Mouse (Mus musculus) megakaryocyte, embryonic 14.5 days (primary cell): Measurements from ENCODE around the gene Gm42791.

ENCODE experiments used
- FLI1 ChIP-seq: IDR thresholded peaks from 2 replicates; pipeline ENCODE4 v1.6.1; 2012; ENCODE audit warnings: low read length, inconsistent platforms, mixed read lengths
- GATA1 ChIP-seq: IDR thresholded peaks from 3 replicates; pipeline ENCODE4 v1.6.1; 2012; ENCODE audit warnings: mixed read lengths, low read length, inconsistent platforms, borderline replicate concordance

DNA sequence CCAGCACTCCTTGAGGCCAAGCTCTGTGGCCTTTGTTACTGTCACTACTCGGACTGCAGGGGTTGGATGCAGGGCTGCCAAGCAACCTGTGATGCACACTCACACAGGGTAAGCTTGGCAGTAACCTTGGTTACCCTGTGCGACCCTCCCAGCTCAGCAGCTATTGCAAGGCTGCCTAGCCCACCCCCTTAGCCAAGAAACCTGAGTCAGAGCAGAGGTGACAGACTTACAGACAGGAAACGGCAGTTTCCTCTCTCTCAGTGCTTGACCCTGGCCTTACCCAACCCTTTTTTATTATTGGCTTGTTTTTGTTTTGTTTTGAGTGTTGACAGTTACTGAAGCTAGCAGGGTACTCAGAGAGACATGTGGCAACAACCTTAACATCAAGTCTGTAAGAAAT lies 82.7 kb downstream of the Gm42791 start:
- TF ChIP-seq GATA1 (no peak), FLI1 (no peak)
